Mouse (Mus musculus) stomach, embryonic 14.5 days (tissue): ENCODE data around the gene Klhl3. TPM values are rescaled to one million over a fixed set of nuclear protein-coding genes. Genes with fewer than 3 reads are reported as not detected.
A peak's percentile ranks its signal among the peaks of the same experiment; 100 is the strongest.

ENCODE experiments used
- ATAC-seq: fragments of 200-750 bp; cut with Nextera tagmentation; 2 replicates; pipeline ENCODE4 v1.8.0; 2017; ENCODE audit warnings: low read depth, moderate TSS enrichment; ENCODE audit not compliant: insufficient number of reproducible peaks, insufficient read depth, low FRiP score
- H3K27ac ChIP-seq: fragments of 300-500 bp; sonication (generic); 2 replicates; pipeline ENCODE4 v1.5.1; 2014; ENCODE audit warnings: mild to moderate bottlenecking, low read length, moderate library complexity, mixed read lengths
- H3K27me3 ChIP-seq: fragments of 300-500 bp; sonication (generic); 2 replicates; pipeline ENCODE4 v1.6.1; 2014; ENCODE audit warnings: low read length, control low read depth, mixed read lengths; ENCODE audit not compliant: control insufficient read depth, insufficient read depth
- H3K36me3 ChIP-seq: fragments of 300-500 bp; sonication (generic); 2 replicates; pipeline ENCODE4 v1.6.1; 2014; ENCODE audit warnings: mild to moderate bottlenecking, control low read depth, low read length, moderate library complexity, mixed read lengths; ENCODE audit not compliant: control insufficient read depth, insufficient read depth
- H3K4me1 ChIP-seq: fragments of 300-500 bp; sonication (generic); 2 replicates; pipeline ENCODE4 v1.6.1; 2014; ENCODE audit warnings: low read length, control low read depth, mixed read lengths; ENCODE audit not compliant: control insufficient read depth, insufficient read depth
- H3K4me2 ChIP-seq: fragments of 300-500 bp; sonication (generic); replicated peaks from 2 replicates; pipeline ENCODE4 v1.6.1; 2014; ENCODE audit warnings: low read depth, low read length, control low read depth
- H3K4me3 ChIP-seq: fragments of 300-500 bp; sonication (generic); 2 replicates; pipeline ENCODE4 v1.5.1; 2014; ENCODE audit warnings: low read depth, low read length, control low read depth
- H3K9ac ChIP-seq: fragments of 300-500 bp; sonication (generic); replicated peaks from 2 replicates; pipeline ENCODE4 v1.6.1; 2014; ENCODE audit warnings: low read depth, mild to moderate bottlenecking, control low read depth, low read length, moderate library complexity, mixed read lengths
- H3K9me3 ChIP-seq: fragments of 300-500 bp; sonication (generic); 2 replicates; pipeline ENCODE4 v1.6.1; 2016; ENCODE audit warnings: low read depth, low read length, control low read depth; ENCODE audit not compliant: control insufficient read depth
- WGBS: fragments of 180-500 bp; shearing (Covaris S2); extraction: QIAGEN DNeasy Blood & Tissue Kit; methylation state at CpG from one replicate; pipeline ENCODE4 v1.1.7; 2014; 5-methylcytosine and 5-hydroxymethylcytosine counted together
- polyA plus RNA-seq: library from polyadenylated mRNA; unstranded; fragments of >200 nt; fragmentation: Nextera tagmentation; extraction: Ambion mirVana; gene quantifications from 2 replicates; pipeline ENCODE4 v1.2.1, GENCODE M21; 2014

Klhl3 gene
- polyA plus RNA-seq, 1 experiment from 2014 or later, result 3.2 TPM

- ATAC-seq, result no peak
- Histone ChIP-seq H3K27me3 (0 out of 2 replicates have a peak, but pooled peaks cover 5% of the 10 kb centered on the region), H3K27ac (no peak overlapping the region), H3K36me3 (no peaks in the 10 kb centered on the region), H3K9ac (no peak overlapping the region), H3K4me3 (no peak overlapping the region), H3K4me1 (no peaks in the 10 kb centered on the region), H3K4me2 (no peak overlapping the region), H3K9me3 (no peaks in the 10 kb centered on the region)
- WGBS, result 20% methylated on average over 11 of the region's 11 CpGs
These were observed 116.9 kb downstream of the Klhl3 start for GRCm38 (mm10) chr13:57996536-57996935.

GRCm38 (mm10) chr13:57995864-57996263 lies 117.5 kb downstream of the Klhl3 start:
- no peak overlapping the region for H3K4me2 ChIP-seq
- H3K4me3 ChIP-seq, result no peak overlapping the region
- no peak overlapping the region for H3K9ac ChIP-seq
- H3K9me3 ChIP-seq, result no peaks in the 10 kb centered on the region
- H3K27me3 ChIP-seq, result 0 out of 2 replicates have a peak, but pooled peaks cover 5% of the 10 kb centered on the region
- no peak overlapping the region for H3K27ac ChIP-seq
- no peak for ATAC-seq
- H3K4me1 ChIP-seq, result no peaks in the 10 kb centered on the region
- WGBS, result 11% methylated on average over 13 of the region's 13 CpGs
- H3K36me3 ChIP-seq, result no peaks in the 10 kb centered on the region

- H3K4me3 ChIP-seq, result no peak overlapping the region
- no peak overlapping the region for H3K4me2 ChIP-seq
- no peaks in the 10 kb centered on the region for H3K9me3 ChIP-seq
- no peaks in the 10 kb centered on the region for H3K27me3 ChIP-seq
- H3K27ac ChIP-seq, result no peak overlapping the region
- no peaks in the 10 kb centered on the region for H3K36me3 ChIP-seq
- H3K9ac ChIP-seq, result no peak overlapping the region
- WGBS, result 76% methylated on average over 10 of the region's 10 CpGs
- no peak for ATAC-seq
- H3K4me1 ChIP-seq, result no peaks in the 10 kb centered on the region
These were observed 128.8 kb downstream of the Klhl3 start for GRCm38 (mm10) chr13:57984637-57985036.

- no peak overlapping the region for H3K27ac ChIP-seq
- ATAC-seq, result 0 out of 2 replicates have a peak, but pooled peaks have one; percentile 14
- H3K27me3 ChIP-seq, result no peaks in the 10 kb centered on the region
- no peaks in the 10 kb centered on the region for H3K4me1 ChIP-seq
- H3K9ac ChIP-seq, result no peak overlapping the region
- H3K36me3 ChIP-seq, result no peaks in the 10 kb centered on the region
- WGBS, result 48% methylated on average over 8 of the region's 8 CpGs
- no peaks in the 10 kb centered on the region for H3K9me3 ChIP-seq
- H3K4me2 ChIP-seq, result no peak overlapping the region
- H3K4me3 ChIP-seq, result no peak overlapping the region
These were observed 129.2 kb downstream of the Klhl3 start for GRCm38 (mm10) chr13:57984163-57984562.

GRCm38 (mm10) chr13:57983330-57983729 lies 130.1 kb downstream of the Klhl3 start:
- no peak overlapping the region for H3K4me2 ChIP-seq
- H3K9me3 ChIP-seq, result no peaks in the 10 kb centered on the region
- no peaks in the 10 kb centered on the region for H3K36me3 ChIP-seq
- no peaks in the 10 kb centered on the region for H3K4me1 ChIP-seq
- no peak for ATAC-seq
- H3K9ac ChIP-seq, result no peak overlapping the region
- no peak overlapping the region for H3K4me3 ChIP-seq
- H3K27ac ChIP-seq, result no peak overlapping the region
- no peaks in the 10 kb centered on the region for H3K27me3 ChIP-seq
- 42% methylated on average over 12 of the region's 12 CpGs for WGBS

GRCm38 (mm10) chr13:57982904-57983303 lies 130.5 kb downstream of the Klhl3 start:
- no peak overlapping the region for H3K4me2 ChIP-seq

GRCm38 (mm10) chr13:57980679-57981078 lies 132.7 kb downstream of the Klhl3 start:
- H3K36me3 ChIP-seq, result no peaks in the 10 kb centered on the region
- H3K4me2 ChIP-seq, result 0 out of 2 replicates have a peak overlapping the region, but pooled peaks have one; percentile 3
- ATAC-seq, result no peak
- no peaks in the 10 kb centered on the region for H3K27me3 ChIP-seq
- no peaks in the 10 kb centered on the region for H3K4me1 ChIP-seq
- no peak overlapping the region for H3K4me3 ChIP-seq
- no peak overlapping the region for H3K9ac ChIP-seq
- no peak overlapping the region for H3K27ac ChIP-seq
- WGBS, result 22% methylated on average over 9 of the region's 9 CpGs
- H3K9me3 ChIP-seq, result no peaks in the 10 kb centered on the region

More at GRCm38 (mm10) chr13:57982904-57983303, 130.5 kb downstream of the Klhl3 start:
- no peak overlapping the region for H3K9ac ChIP-seq
- WGBS, result 61% methylated on average over 11 of the region's 11 CpGs
- no peak overlapping the region for H3K27ac ChIP-seq
- H3K27me3 ChIP-seq, result no peaks in the 10 kb centered on the region
- no peak overlapping the region for H3K4me3 ChIP-seq
- H3K4me1 ChIP-seq, result no peaks in the 10 kb centered on the region
- no peak for ATAC-seq
- H3K9me3 ChIP-seq, result no peaks in the 10 kb centered on the region
- H3K36me3 ChIP-seq, result no peaks in the 10 kb centered on the region

- no peaks in the 10 kb centered on the region for H3K4me1 ChIP-seq
- no peak overlapping the region for H3K4me2 ChIP-seq
- no peaks in the 10 kb centered on the region for H3K27me3 ChIP-seq
- WGBS, result 19% methylated on average over 2 of the region's 2 CpGs
- no peak for ATAC-seq
- no peak overlapping the region for H3K4me3 ChIP-seq
- H3K9me3 ChIP-seq, result no peaks in the 10 kb centered on the region
- peak overlapping the region; percentile 4; the same call in 1 of the 2 replicates for H3K27ac ChIP-seq
- no peaks in the 10 kb centered on the region for H3K36me3 ChIP-seq
- no peak overlapping the region for H3K9ac ChIP-seq
These were observed 133.3 kb downstream of the Klhl3 start for GRCm38 (mm10) chr13:57980071-57980470.

GRCm38 (mm10) chr13:57978931-57979330 lies 134.5 kb downstream of the Klhl3 start:
- 21% methylated on average over 9 of the region's 9 CpGs for WGBS
- Histone ChIP-seq H3K4me3 (no peak overlapping the region), H3K9ac (no peak overlapping the region), H3K36me3 (no peaks in the 10 kb centered on the region), H3K9me3 (no peaks in the 10 kb centered on the region), H3K27me3 (no peaks in the 10 kb centered on the region), H3K27ac (no peak overlapping the region), H3K4me1 (no peaks in the 10 kb centered on the region), H3K4me2 (no peak overlapping the region)
- no peak for ATAC-seq
